Mouse (Mus musculus) spleen, postnatal 36 days (tissue): ENCODE results near the gene Casp12.
A peak's percentile ranks its signal among the peaks of the same experiment; 100 is the strongest.
"Not testable (repeated sequence)": the region's sequence is repeated elsewhere in the genome, so short reads cannot be mapped to it uniquely, and the experiment has no call there.

ENCODE experiments used
- DNase-seq, 2 experiments: peaks; one replicate each; pipeline ENCODE4 v3.0.0; 2022; ENCODE audit warnings: low spot score in 2 of 2, mixed read lengths in 1 of 2

The Casp12 gene

GRCm38 (mm10) chr9:5345291-5345898, at the start of gene Casp12:
Casp12 (plus strand) TSS chr9:5345430.
- DNase-seq, result no peak

GRCm38 (mm10) chr9:5296354-5297237, 48.6 kb upstream of the Casp12 start:
- no peak for DNase-seq

- peak; percentile 8 to 31 for DNase-seq
Measured at GRCm38 (mm10) chr9:5298329-5299131, 46.7 kb upstream of the Casp12 start, which contains the start of gene Casp1. Casp1 (plus strand) TSS chr9:5298517.

- no peak for DNase-seq
Measured at GRCm38 (mm10) chr9:5299132-5299381, 46.2 kb upstream of the Casp12 start.

- peak; percentile 41 to 52 for DNase-seq
Measured at GRCm38 (mm10) chr9:5308561-5308960, 36.7 kb upstream of the Casp12 start, which contains the start of gene Casp4. Casp4 (plus strand) TSS chr9:5308828.

- no peak for DNase-seq
Measured at GRCm38 (mm10) chr9:5310112-5310511, 35.1 kb upstream of the Casp12 start.

- DNase-seq, result no peak
Measured at GRCm38 (mm10) chr9:5311435-5311834, 33.8 kb upstream of the Casp12 start.

- DNase-seq, result no peak
Measured at GRCm38 (mm10) chr9:5328204-5328603, 17.0 kb upstream of the Casp12 start.

- DNase-seq, result no peak
Measured at GRCm38 (mm10) chr9:5332441-5332840, 12.8 kb upstream of the Casp12 start.

- no peak for DNase-seq
Measured at GRCm38 (mm10) chr9:5333422-5333821, 11.8 kb upstream of the Casp12 start.

- no peak for DNase-seq
Measured at GRCm38 (mm10) chr9:5343092-5343491, 2.1 kb upstream of the Casp12 start.

GRCm38 (mm10) chr9:5344090-5344489, 1.1 kb upstream of the Casp12 start:
- DNase-seq, result no peak

- DNase-seq, result peak in 1 of 2 experiments; percentile 14
Measured at GRCm38 (mm10) chr9:5347381-5347780, 2.2 kb downstream of the Casp12 start.

GRCm38 (mm10) chr9:5353673-5354072, 8.4 kb downstream of the Casp12 start:
- no peak for DNase-seq

GRCm38 (mm10) chr9:5356801-5357200, 11.6 kb downstream of the Casp12 start:
- no peak for DNase-seq

- no peak for DNase-seq
Measured at GRCm38 (mm10) chr9:5393561-5393960, 48.3 kb downstream of the Casp12 start.

GRCm38 (mm10) chr9:5395861-5396260, 50.6 kb downstream of the Casp12 start:
- DNase-seq, result not testable (repeated sequence)

- DNase-seq, result no peak
Measured at GRCm38 (mm10) chr9:5410988-5411568, 65.8 kb downstream of the Casp12 start.

GRCm38 (mm10) chr9:5412446-5413111, 67.3 kb downstream of the Casp12 start:
- DNase-seq, result no peak

- no peak for DNase-seq
Measured at GRCm38 (mm10) chr9:5417871-5418270, 72.6 kb downstream of the Casp12 start.
